ENCODE assay signal across 9 mouse cellular contexts in genomic region chr16:4935931-4936703, GRCm38 (mm10). TPM values are rescaled to one million over a fixed set of nuclear protein-coding genes. Genes with fewer than 3 reads are reported as not detected.
DNase-seq lines count a peak whose midpoint lies in the region; ATAC-seq and TF ChIP-seq lines count a peak whose summit lies in the region.
"Had no signal": no experiment of that assay in that cellular context is flagged by ENCODE, and none has a peak within 500 bp of the region (broad histone marks: within the 10 kb centered on the region; RNA-seq: fewer than 3 reads in every experiment).

No protein-coding gene starts in this region.

- no peak for TF ChIP-seq CTCF in olfactory bulb, adult 2 months (IDR thresholded peaks at IDR 0.05; ENCODE audit: insufficient read depth, low read depth, low read length)

- H3K4me3 ChIP-seq in hindbrain, embryonic 15.5 days = no peak overlapping the region
- H3K4me3 ChIP-seq in hindbrain, embryonic 13.5 days = no peak overlapping the region
- no peak overlapping the region for H3K4me3 ChIP-seq in liver, embryonic 13.5 days (replicated peaks)
- H3K4me3 ChIP-seq in liver, embryonic 12.5 days = no peak overlapping the region
- H3K4me3 ChIP-seq in olfactory bulb, adult 2 months (ENCODE audit: insufficient read depth, low read depth, low read length) = no peak overlapping the region
- H3K4me3 ChIP-seq: neural tube, embryonic 12.5 days had no signal

- ATAC-seq in hindbrain, embryonic 15.5 days (ENCODE audit: low FRiP score, low read depth) = no peak
- no peak for ATAC-seq in hindbrain, embryonic 13.5 days (ENCODE audit: low FRiP score)
- ATAC-seq in liver, embryonic 13.5 days (ENCODE audit: low read depth) = no peak
- ATAC-seq in liver, embryonic 12.5 days = no peak
- ATAC-seq in common myeloid progenitor, adult 5-6 weeks (replicated peaks; ENCODE audit: low read depth, poor library complexity, severe bottlenecking) = peak; percentile 9; the same call in 1 of the 2 replicates

- DNase-seq in liver, embryonic 13.5 days = no peak
- no peak for DNase-seq in layer of hippocampus, postnatal 10 days (ENCODE audit: low spot score in 2 of 2)
- DNase-seq: thymus, adult 18-20 months had no signal

- no peak for TF ChIP-seq POLR2A in olfactory bulb, adult 2 months (IDR thresholded peaks at IDR 0.05; ENCODE audit: insufficient read depth, low read depth, low read length)

- H3K9ac ChIP-seq in hindbrain, embryonic 15.5 days = no peak overlapping the region
- no peak overlapping the region for H3K9ac ChIP-seq in hindbrain, embryonic 13.5 days
- H3K9ac ChIP-seq in liver, embryonic 13.5 days = no peak overlapping the region
- no peak overlapping the region for H3K9ac ChIP-seq in liver, embryonic 12.5 days
- H3K9ac ChIP-seq: neural tube, embryonic 12.5 days had no signal

- 0 out of 2 replicates have a peak overlapping the region, but pooled peaks have one; percentile 23 for H3K27ac ChIP-seq in hindbrain, embryonic 15.5 days (replicated peaks)
- no peak overlapping the region for H3K27ac ChIP-seq in hindbrain, embryonic 13.5 days
- H3K27ac ChIP-seq in liver, embryonic 13.5 days = peak overlapping the region; percentile 61
- no peak overlapping the region for H3K27ac ChIP-seq in liver, embryonic 12.5 days
- H3K27ac ChIP-seq in olfactory bulb, adult 2 months (ENCODE audit: insufficient read depth, low read depth, low read length) = peak overlapping the region; percentile 17
- H3K27ac ChIP-seq: neural tube, embryonic 12.5 days had no signal

- peaks cover 71% of the 10 kb centered on the region for H3K36me3 ChIP-seq in hindbrain, embryonic 15.5 days
- H3K36me3 ChIP-seq in hindbrain, embryonic 13.5 days = peaks cover 79% of the 10 kb centered on the region
- H3K36me3 ChIP-seq in liver, embryonic 13.5 days = peaks cover 61% of the 10 kb centered on the region
- peaks cover 74% of the 10 kb centered on the region for H3K36me3 ChIP-seq in liver, embryonic 12.5 days

- 88% methylated on average over 10 of the region's 10 CpGs for WGBS in hindbrain, embryonic 15.5 days
- 90% methylated on average over 10 of the region's 10 CpGs for WGBS in hindbrain, embryonic 13.5 days
- 64% methylated on average over 10 of the region's 10 CpGs for whole genome bisulfite sequencing in liver, embryonic 13.5 days (ENCODE audit: insufficient replicate concordance)
- WGBS in liver, embryonic 12.5 days (ENCODE audit: insufficient replicate concordance) = 63% methylated on average over 10 of the region's 10 CpGs
- WGBS in olfactory bulb, adult 2 months = 53% methylated on average over 10 of the region's 10 CpGs

- no peaks in the 10 kb centered on the region for H3K9me3 ChIP-seq in hindbrain, embryonic 15.5 days
- H3K9me3 ChIP-seq in hindbrain, embryonic 13.5 days = no peaks in the 10 kb centered on the region
- H3K9me3 ChIP-seq in liver, embryonic 13.5 days (replicated peaks) = no peaks in the 10 kb centered on the region
- H3K9me3 ChIP-seq in liver, embryonic 12.5 days (replicated peaks) = no peaks in the 10 kb centered on the region
- H3K9me3 ChIP-seq: neural tube, embryonic 12.5 days had no signal

- H3K4me2 ChIP-seq in hindbrain, embryonic 15.5 days = no peak overlapping the region
- H3K4me2 ChIP-seq in hindbrain, embryonic 13.5 days = no peak overlapping the region
- H3K4me2 ChIP-seq in liver, embryonic 13.5 days = no peak overlapping the region
- no peak overlapping the region for H3K4me2 ChIP-seq in liver, embryonic 12.5 days
- H3K4me2 ChIP-seq: neural tube, embryonic 12.5 days had no signal

- H3K4me1 ChIP-seq in hindbrain, embryonic 15.5 days (replicated peaks) = peaks cover 22% of the 10 kb centered on the region
- peaks cover 21% of the 10 kb centered on the region for H3K4me1 ChIP-seq in hindbrain, embryonic 13.5 days (replicated peaks)
- H3K4me1 ChIP-seq in liver, embryonic 13.5 days (replicated peaks) = peaks cover 35% of the 10 kb centered on the region
- H3K4me1 ChIP-seq in liver, embryonic 12.5 days = peaks cover 33% of the 10 kb centered on the region
- H3K4me1 ChIP-seq in olfactory bulb, adult 2 months (ENCODE audit: control insufficient read depth, insufficient read depth, low read length) = peaks cover 36% of the 10 kb centered on the region

- no peaks in the 10 kb centered on the region for H3K27me3 ChIP-seq in hindbrain, embryonic 15.5 days
- H3K27me3 ChIP-seq in hindbrain, embryonic 13.5 days = no peaks in the 10 kb centered on the region
- no peaks in the 10 kb centered on the region for H3K27me3 ChIP-seq in liver, embryonic 13.5 days
- no peaks in the 10 kb centered on the region for H3K27me3 ChIP-seq in liver, embryonic 12.5 days (replicated peaks)
- H3K27me3 ChIP-seq: neural tube, embryonic 12.5 days had no signal

RNA-seq across cellular contexts. Expression of gene Nudt16l1, which starts 2.4 kb away (rescaled TPM):
- 128 and 130 TPM in 2 replicates for polyA plus RNA-seq in hindbrain, embryonic 15.5 days (2015; fragmentation: Nextera tagmentation; extraction: Ambion mirVana)
- 128 and 131 TPM in 2 replicates for polyA plus RNA-seq in hindbrain, embryonic 13.5 days (2015; fragmentation: Nextera tagmentation; extraction: Ambion mirVana)
- polyA plus RNA-seq in liver, embryonic 13.5 days (2015; fragmentation: Nextera tagmentation; extraction: Ambion mirVana) = 53.6 and 55.1 TPM in 2 replicates
- polyA plus RNA-seq in liver, embryonic 12.5 days (2016; fragmentation: Nextera tagmentation; extraction: Ambion mirVana) = 61.2 and 62.7 TPM in 2 replicates
- total RNA-seq in common myeloid progenitor, adult 5-6 weeks (2017) = 11.5 and 17.5 TPM in 2 replicates
- not detected in 2 replicates for polyA plus RNA-seq in olfactory bulb, adult 2 months (2012; ENCODE audit: insufficient read depth, insufficient read length, low replicate concordance, missing spikeins)
- total RNA-seq in layer of hippocampus, postnatal 10 days (2021) = 10 to 100 TPM; 67.0 to 76.3 TPM

RNA-seq across cellular contexts. Expression of gene Anks3, which starts 27.9 kb away (rescaled TPM):
- polyA plus RNA-seq in hindbrain, embryonic 15.5 days (2015; fragmentation: Nextera tagmentation; extraction: Ambion mirVana) = 71.4 and 71.9 TPM in 2 replicates
- 73.4 and 77.6 TPM in 2 replicates for polyA plus RNA-seq in hindbrain, embryonic 13.5 days (2015; fragmentation: Nextera tagmentation; extraction: Ambion mirVana)
- 12.1 and 13.9 TPM in 2 replicates for polyA plus RNA-seq in liver, embryonic 13.5 days (2015; fragmentation: Nextera tagmentation; extraction: Ambion mirVana)
- polyA plus RNA-seq in liver, embryonic 12.5 days (2016; fragmentation: Nextera tagmentation; extraction: Ambion mirVana) = 16.8 and 19.7 TPM in 2 replicates
- 16.4 and 25.4 TPM in 2 replicates for total RNA-seq in common myeloid progenitor, adult 5-6 weeks (2017)
- not detected in 2 replicates for polyA plus RNA-seq in olfactory bulb, adult 2 months (2012; ENCODE audit: insufficient read depth, insufficient read length, low replicate concordance, missing spikeins)
- total RNA-seq in layer of hippocampus, postnatal 10 days (2021) = 10 to 100 TPM; 55.4 to 61.0 TPM

RNA-seq across cellular contexts. Expression of gene Mgrn1, which starts 50.1 kb away (rescaled TPM):
- 118 and 126 TPM in 2 replicates for polyA plus RNA-seq in hindbrain, embryonic 15.5 days (2015; fragmentation: Nextera tagmentation; extraction: Ambion mirVana)
- 107 and 115 TPM in 2 replicates for polyA plus RNA-seq in hindbrain, embryonic 13.5 days (2015; fragmentation: Nextera tagmentation; extraction: Ambion mirVana)
- polyA plus RNA-seq in liver, embryonic 13.5 days (2015; fragmentation: Nextera tagmentation; extraction: Ambion mirVana) = 22.6 and 24.5 TPM in 2 replicates
- 29.8 and 31.1 TPM in 2 replicates for polyA plus RNA-seq in liver, embryonic 12.5 days (2016; fragmentation: Nextera tagmentation; extraction: Ambion mirVana)
- total RNA-seq in common myeloid progenitor, adult 5-6 weeks (2017) = 11.2 and 13.5 TPM in 2 replicates
- 248 TPM in 1 of 2 replicates, not detected in the other for polyA plus RNA-seq in olfactory bulb, adult 2 months (2012; ENCODE audit: insufficient read depth, insufficient read length, low replicate concordance, missing spikeins)
- total RNA-seq in layer of hippocampus, postnatal 10 days (2021) = 100 to 1,000 TPM; 164 to 168 TPM

RNA-seq across cellular contexts. Expression of gene Ubald1, which starts 56.0 kb away (rescaled TPM):
- 51.1 and 69.2 TPM in 2 replicates for polyA plus RNA-seq in hindbrain, embryonic 15.5 days (2015; fragmentation: Nextera tagmentation; extraction: Ambion mirVana)
- 53.7 and 54.1 TPM in 2 replicates for polyA plus RNA-seq in hindbrain, embryonic 13.5 days (2015; fragmentation: Nextera tagmentation; extraction: Ambion mirVana)
- 12.3 and 13.3 TPM in 2 replicates for polyA plus RNA-seq in liver, embryonic 13.5 days (2015; fragmentation: Nextera tagmentation; extraction: Ambion mirVana)
- polyA plus RNA-seq in liver, embryonic 12.5 days (2016; fragmentation: Nextera tagmentation; extraction: Ambion mirVana) = 14.7 and 16.8 TPM in 2 replicates
- 19.6 and 25.8 TPM in 2 replicates for total RNA-seq in common myeloid progenitor, adult 5-6 weeks (2017)
- polyA plus RNA-seq in olfactory bulb, adult 2 months (2012; ENCODE audit: insufficient read depth, insufficient read length, low replicate concordance, missing spikeins) = not detected in 2 replicates
- 10 to 100 TPM; 68.9 to 74.7 TPM for total RNA-seq in layer of hippocampus, postnatal 10 days (2021)

Comparison
In these comparisons a context has a peak if more than half of its experiments do, and no peak if none do; other contexts are left out.
1. H3K27ac ChIP-seq: peak in hindbrain, embryonic 15.5 days (single experiment), liver, embryonic 13.5 days (single experiment) and olfactory bulb, adult 2 months (single experiment); none in hindbrain, embryonic 13.5 days (single experiment) and liver, embryonic 12.5 days (single experiment).